Mouse (Mus musculus): ENCODE measurements around the gene Rabac1.

DNA sequence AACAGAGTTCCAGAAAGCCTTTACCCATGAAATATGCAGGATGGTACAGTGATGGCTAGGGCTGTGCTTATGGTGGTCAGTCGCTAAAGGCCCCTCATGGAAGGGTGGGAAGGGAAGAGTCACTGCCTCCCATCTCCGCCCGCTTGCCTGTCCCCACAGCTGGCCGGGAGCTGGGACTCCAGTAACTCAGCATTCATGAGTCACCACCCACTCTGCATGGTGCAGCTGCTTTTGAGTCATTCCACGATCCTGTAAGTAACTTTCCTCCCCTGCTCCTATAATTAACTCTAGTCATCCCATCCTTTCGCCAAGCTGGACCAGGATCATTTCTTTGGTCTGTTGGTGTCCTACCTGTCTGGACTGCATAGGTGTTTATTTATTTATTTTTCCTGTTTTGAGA, 20.5 kb upstream of the Rabac1 start:
- TF ChIP-seq EP300 (optimal IDR thresholded peaks at IDR 0.05) (no peak), CTCF (IDR thresholded peaks at IDR 0.05; ENCODE audit: low read depth) (no peak)
